Mouse (Mus musculus) testis, adult 2 months (tissue): ENCODE data around the gene Fyn. TPM values are rescaled to one million over a fixed set of nuclear protein-coding genes. Genes with fewer than 3 reads are reported as not detected.

ENCODE experiments used
- H3K27ac ChIP-seq: fragments of 200-500 bp; 2 replicates; pipeline ENCODE4 v1.5.1; 2012; ENCODE audit warnings: low read depth, low read length; ENCODE audit not compliant: control insufficient read depth, insufficient read depth
- H3K27me3 ChIP-seq: fragments of 200-500 bp; 2 replicates; pipeline ENCODE4 v1.6.1; 2012; ENCODE audit warnings: mild to moderate bottlenecking, low read length, moderate library complexity; ENCODE audit not compliant: control insufficient read depth, insufficient read depth
- H3K36me3 ChIP-seq: fragments of 200-500 bp; 2 replicates; pipeline ENCODE4 v1.6.1; 2012; ENCODE audit warnings: mild to moderate bottlenecking, low read length; ENCODE audit not compliant: control insufficient read depth, insufficient read depth
- H3K4me1 ChIP-seq: fragments of 200-500 bp; 2 replicates; pipeline ENCODE4 v1.6.1; 2012; ENCODE audit warnings: low read length; ENCODE audit not compliant: control insufficient read depth, insufficient read depth
- H3K4me3 ChIP-seq: fragments of 200-500 bp; 2 replicates; pipeline ENCODE4 v1.5.1; 2012; ENCODE audit warnings: low read depth, mild to moderate bottlenecking, low read length, moderate library complexity, mixed read lengths; ENCODE audit not compliant: control insufficient read depth
- CTCF ChIP-seq: fragments of 200-500 bp; IDR thresholded peaks from 2 replicates; pipeline ENCODE4 v1.5.1; 2012; ENCODE audit warnings: low read depth, mild to moderate bottlenecking, inconsistent platforms, low read length, moderate library complexity; ENCODE audit not compliant: control insufficient read depth, insufficient read depth, insufficient replicate concordance
- POLR2A ChIP-seq: fragments of 200-500 bp; IDR thresholded peaks from 2 replicates; pipeline ENCODE4 v1.6.1; 2012; ENCODE audit warnings: low read depth, mild to moderate bottlenecking, inconsistent platforms, low read length, moderate library complexity; ENCODE audit not compliant: control insufficient read depth
- polyA plus RNA-seq: library from polyadenylated mRNA; depleted of rRNA; stranded (reverse); fragments of >200 nt; gene quantifications from 2 replicates; pipeline ENCODE4 v1.2.3, GENCODE M21; 2012

Gene Fyn
- polyA plus RNA-seq, 1 experiment, result 18.8 TPM

DNA sequence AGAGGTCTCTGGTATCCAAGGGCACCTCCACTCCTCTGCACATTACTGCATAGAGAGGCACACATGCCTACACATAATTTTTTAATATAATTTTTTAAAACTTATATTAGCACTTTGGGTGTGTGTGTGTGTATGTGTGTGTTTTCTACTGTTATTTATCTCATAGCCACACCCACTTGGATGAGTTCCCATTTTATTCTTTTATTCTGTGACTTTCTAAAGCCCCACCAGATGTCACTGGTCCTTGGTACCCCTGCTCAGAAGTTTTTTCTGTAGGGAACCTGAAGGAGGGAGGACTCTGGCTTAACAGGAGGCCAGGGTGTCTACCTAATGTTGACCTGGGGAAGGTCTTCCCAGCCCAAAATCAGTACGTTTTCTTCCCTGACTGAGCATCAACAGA, 152.7 kb downstream of the Fyn start:
- H3K4me1 ChIP-seq, result no peaks in the 10 kb centered on the region; the same call in 1 of the 2 replicates
- H3K27me3 ChIP-seq, result no peaks in the 10 kb centered on the region
- no peak overlapping the region for H3K27ac ChIP-seq
- no peak overlapping the region for H3K4me3 ChIP-seq
- no peaks in the 10 kb centered on the region for H3K36me3 ChIP-seq
- TF ChIP-seq POLR2A (no peak), CTCF (no peak)

DNA sequence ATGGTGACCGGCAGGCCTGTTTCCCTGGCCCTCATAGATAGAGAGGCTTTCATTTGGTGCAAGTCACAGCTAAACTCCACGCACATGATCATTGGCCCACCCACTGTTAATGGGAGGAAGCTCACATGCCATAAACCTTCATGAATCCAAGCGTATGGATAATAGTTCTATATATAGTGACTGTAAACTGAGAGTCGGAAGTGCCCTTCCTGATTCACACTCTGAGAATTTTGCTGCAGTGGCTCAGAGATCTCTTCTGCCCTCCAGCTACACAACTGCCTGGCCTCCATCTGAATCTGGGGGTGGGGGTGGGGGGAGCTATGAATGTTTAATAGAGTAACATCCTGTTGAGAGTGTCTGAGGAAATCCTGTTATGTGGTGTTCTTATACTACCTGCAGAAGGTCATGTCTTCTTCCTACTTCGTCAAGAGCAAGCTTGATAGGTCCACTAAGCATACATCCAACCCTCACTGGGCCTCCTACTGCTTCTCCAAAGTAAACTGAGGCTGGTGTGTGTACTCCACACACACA, 153.3 kb downstream of the Fyn start:
- H3K4me3 ChIP-seq, result no peak overlapping the region
- no peaks in the 10 kb centered on the region for H3K27me3 ChIP-seq
- TF ChIP-seq POLR2A (no peak), CTCF (no peak)
- no peak overlapping the region for H3K27ac ChIP-seq
- H3K36me3 ChIP-seq, result no peaks in the 10 kb centered on the region
- no peaks in the 10 kb centered on the region; the same call in 1 of the 2 replicates for H3K4me1 ChIP-seq

DNA sequence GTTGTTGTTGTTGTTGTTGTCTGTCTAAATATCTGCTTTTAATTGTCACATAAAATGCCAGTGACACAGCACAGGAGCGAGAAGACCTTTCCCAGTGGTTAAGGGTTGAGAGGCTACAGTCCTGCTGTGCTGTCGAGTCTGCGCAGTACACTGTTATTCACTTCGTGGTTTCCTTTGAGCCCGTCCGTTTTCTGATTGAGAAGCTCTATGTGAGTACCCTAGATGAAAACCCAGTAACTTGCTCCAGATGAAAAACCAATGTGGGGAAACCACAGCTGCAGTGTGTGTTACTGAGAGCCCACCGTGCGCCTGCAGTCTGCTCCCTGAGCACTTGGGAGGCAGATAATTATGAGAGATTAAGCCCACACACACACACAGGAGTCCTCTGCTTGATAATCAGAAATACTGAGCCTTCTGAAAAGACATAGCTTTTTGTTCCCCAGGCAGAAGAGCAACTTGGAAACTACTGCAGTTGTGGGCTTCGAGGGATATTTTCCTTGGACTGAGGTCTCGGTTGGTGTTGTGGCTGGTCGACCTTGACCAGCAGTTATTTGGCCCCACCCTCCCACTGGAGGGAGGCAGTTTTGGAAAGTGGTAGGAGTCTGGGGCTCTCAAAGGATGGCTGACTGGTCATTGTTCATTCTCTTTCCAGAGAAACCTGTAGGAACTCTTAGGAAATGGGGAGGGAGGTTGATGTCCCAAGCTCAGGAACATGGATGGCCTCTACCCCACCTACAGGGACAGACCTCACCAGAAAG, 154.4 kb downstream of the Fyn start:
- TF ChIP-seq POLR2A (no peak), CTCF (no peak)
- H3K4me1 ChIP-seq, result no peaks in the 10 kb centered on the region; the same call in 1 of the 2 replicates

DNA sequence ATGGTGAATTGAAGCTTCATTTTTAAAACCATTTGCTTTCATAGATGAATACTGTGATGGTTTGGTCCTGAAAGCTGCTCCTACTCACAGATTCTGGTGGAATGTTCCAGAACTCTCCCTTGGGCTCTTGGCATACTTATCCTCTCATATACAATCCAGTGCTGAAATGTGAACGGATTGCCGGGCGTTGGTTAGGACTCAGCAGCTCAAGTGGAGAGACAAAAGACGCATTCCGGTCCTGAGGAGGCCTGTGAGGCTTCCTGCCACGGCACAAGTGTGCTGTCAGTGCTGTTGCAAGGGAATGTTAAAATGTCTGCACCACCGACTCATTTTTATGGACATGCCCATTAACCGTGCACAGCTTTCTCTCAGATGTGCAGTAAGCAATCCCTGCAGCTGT, 155.7 kb downstream of the Fyn start:
- no peaks in the 10 kb centered on the region; the same call in 1 of the 2 replicates for H3K4me1 ChIP-seq
- no peak overlapping the region for H3K27ac ChIP-seq
- no peak for TF ChIP-seq POLR2A
- TF ChIP-seq CTCF, result no peak
- H3K27me3 ChIP-seq, result no peaks in the 10 kb centered on the region
- no peaks in the 10 kb centered on the region for H3K36me3 ChIP-seq
- no peak overlapping the region for H3K4me3 ChIP-seq

More for the DNA sequence above, 154.4 kb downstream of the Fyn start:
- H3K27ac ChIP-seq, result no peak overlapping the region
- H3K27me3 ChIP-seq, result no peaks in the 10 kb centered on the region
- no peak overlapping the region for H3K4me3 ChIP-seq
- H3K36me3 ChIP-seq, result no peaks in the 10 kb centered on the region

DNA sequence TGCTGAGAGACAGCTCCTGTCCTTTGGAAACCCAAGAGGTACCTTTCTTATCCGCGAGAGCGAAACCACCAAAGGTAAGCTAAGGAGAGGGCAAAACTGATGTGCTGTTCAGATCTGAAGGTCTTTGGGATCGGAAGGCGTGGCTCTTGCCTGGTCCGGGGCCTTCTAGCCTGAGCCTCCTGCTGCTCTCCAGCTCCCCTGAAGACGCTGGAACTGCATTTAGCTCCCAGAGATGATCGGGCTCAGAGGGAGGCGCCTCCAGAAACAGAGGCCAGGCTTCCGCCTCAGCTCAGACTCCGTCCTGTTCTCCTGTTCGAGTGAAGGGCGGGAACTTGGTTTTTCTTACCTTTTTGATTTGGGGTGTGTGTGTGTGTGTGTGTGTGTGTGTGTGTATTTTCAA, 156.8 kb downstream of the Fyn start:
- Histone ChIP-seq H3K27ac (no peak overlapping the region), H3K4me1 (no peaks in the 10 kb centered on the region; the same call in 1 of the 2 replicates), H3K27me3 (no peaks in the 10 kb centered on the region), H3K4me3 (no peak overlapping the region), H3K36me3 (no peaks in the 10 kb centered on the region)
- TF ChIP-seq CTCF, result no peak
- no peak for TF ChIP-seq POLR2A

DNA sequence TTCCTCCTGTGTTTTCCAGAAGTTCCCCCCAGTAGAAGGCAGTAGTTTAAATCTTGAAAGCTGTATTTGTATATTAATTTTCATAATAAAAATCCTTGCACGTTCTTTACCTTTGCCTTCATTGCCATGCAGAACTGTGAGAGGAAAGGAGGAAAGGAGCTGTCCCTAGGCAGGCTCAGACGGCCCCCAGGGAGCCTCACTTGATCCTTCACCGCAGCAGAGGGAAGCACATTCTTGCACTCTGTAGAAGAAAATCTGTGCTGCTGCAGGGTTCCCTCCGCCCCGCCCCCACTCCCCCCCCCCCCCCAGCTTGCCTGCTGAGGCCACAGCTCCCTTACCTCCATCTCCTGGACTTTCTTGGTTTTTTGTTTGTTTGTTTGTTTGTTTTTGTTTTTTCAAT, 158.5 kb downstream of the Fyn start:
- Histone ChIP-seq H3K27ac (no peak overlapping the region), H3K27me3 (no peaks in the 10 kb centered on the region), H3K4me3 (no peak overlapping the region), H3K36me3 (no peaks in the 10 kb centered on the region), H3K4me1 (no peaks in the 10 kb centered on the region)
- TF ChIP-seq CTCF (no peak), POLR2A (no peak)

DNA sequence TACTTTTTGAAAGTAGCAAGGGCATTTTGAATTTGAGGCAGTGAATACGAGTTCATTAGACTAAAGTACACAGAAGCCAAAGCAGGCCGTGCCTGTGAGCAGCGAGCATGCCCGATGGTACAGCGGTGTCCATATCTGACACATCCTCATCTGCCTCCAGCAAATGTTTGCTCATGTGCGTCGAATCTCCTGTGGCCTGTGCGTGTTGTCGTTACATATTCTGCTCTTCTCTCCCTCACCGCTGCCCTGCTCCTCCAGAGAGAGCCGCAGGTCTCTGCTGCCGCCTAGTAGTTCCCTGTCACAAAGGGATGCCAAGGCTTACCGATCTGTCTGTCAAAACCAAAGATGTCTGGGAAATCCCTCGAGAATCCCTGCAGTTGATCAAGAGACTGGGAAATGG, 160.5 kb downstream of the Fyn start:
- H3K4me1 ChIP-seq, result no peaks in the 10 kb centered on the region
- H3K27me3 ChIP-seq, result no peaks in the 10 kb centered on the region
- no peaks in the 10 kb centered on the region for H3K36me3 ChIP-seq
- H3K27ac ChIP-seq, result no peak overlapping the region
- no peak overlapping the region for H3K4me3 ChIP-seq
- TF ChIP-seq CTCF (no peak), POLR2A (no peak)
